In the genomic region with DNA sequence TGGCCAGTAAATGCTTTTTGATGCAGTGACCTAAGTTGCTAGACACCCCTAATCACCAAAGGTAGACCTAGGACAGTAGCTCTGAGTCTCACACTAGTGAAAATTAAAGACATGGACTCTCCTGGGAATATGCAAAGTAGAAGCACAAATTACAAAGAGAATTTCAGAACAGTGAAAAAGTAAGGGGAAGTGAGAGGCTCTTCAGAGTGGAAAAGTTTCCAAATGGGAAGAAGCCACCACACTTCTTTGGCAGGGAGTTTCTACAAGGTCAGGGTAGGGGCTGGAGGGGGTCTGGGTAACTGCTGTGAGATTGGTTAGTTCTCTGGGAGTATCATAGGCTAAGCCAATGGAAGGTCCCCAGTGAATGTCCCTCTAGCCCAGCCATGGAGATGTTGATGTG, we compare ENCODE assay signal across 26 mouse cellular contexts. TPM values are rescaled to one million over a fixed set of nuclear protein-coding genes. Genes with fewer than 3 reads are reported as not detected.
DNase-seq lines count a peak whose midpoint lies in the region; ATAC-seq and TF ChIP-seq lines count a peak whose summit lies in the region.
"Had no signal": no experiment of that assay in that cellular context is flagged by ENCODE, and none has a peak within 500 bp of the region (broad histone marks: within the 10 kb centered on the region; RNA-seq: fewer than 3 reads in every experiment).

No protein-coding gene starts in this region.

- no peak overlapping the region for H3K27ac ChIP-seq in CH12.LX (ENCODE audit: insufficient read depth, low read depth)
- H3K27ac ChIP-seq: embryonic facial prominence, embryonic 13.5 days; embryonic facial prominence, embryonic 15.5 days; forebrain, embryonic 10.5 days; forebrain, embryonic 12.5 days had no signal

- no peaks in the 10 kb centered on the region for H3K79me2 ChIP-seq in CH12.LX (replicated peaks; ENCODE audit: control insufficient read depth, extremely low read depth, insufficient read depth, poor library complexity, severe bottlenecking)

- ATAC-seq in common myeloid progenitor, adult 5-6 weeks (replicated peaks; ENCODE audit: low read depth, poor library complexity, severe bottlenecking) = 0 out of 2 replicates have a peak, but pooled peaks have one; percentile 15
- peak; percentile 51 for ATAC-seq in megakaryocyte, adult 5-6 weeks (ENCODE audit: poor library complexity, severe bottlenecking)
- ATAC-seq: activated CD4-positive, CD25-positive, alpha-beta regulatory T cell, adult 4 months; forebrain, embryonic 14.5 days; forebrain, embryonic 16.5 days; Patski had no signal

- no peak for TF ChIP-seq CTCF in CH12.LX (conservative IDR thresholded peaks at IDR 0.05 in 1 of 2, IDR thresholded peaks at IDR 0.05 in 1 of 2; ENCODE audit: low read depth in 2 of 2, low read length in 2 of 2)

- no peak for TF ChIP-seq POLR2A in CH12.LX (IDR thresholded peaks at IDR 0.05; ENCODE audit: low read depth, low read length)

- peak; percentile 88 for TF ChIP-seq EP300 in CH12.LX (IDR thresholded peaks at IDR 0.05; ENCODE audit: low read length)

- dilution Hi-C loops in CH12.LX (cut with MboI; ENCODE audit: extremely low pct_ligation_motif_present, extremely low pct_unique_long_range_greater_than_20kb, low sequenced_read_pairs) = no loop called here

- H3K4me3 ChIP-seq in CH12.LX (replicated peaks in 1 of 3; ENCODE audit: low read depth in 2 of 3, low read length in 2 of 3, poor library complexity in 1 of 3) = no peak overlapping the region
- H3K4me3 ChIP-seq: embryonic facial prominence, embryonic 13.5 days; embryonic facial prominence, embryonic 15.5 days; erythroblast, embryonic 14.5 days; forebrain, embryonic 10.5 days; forebrain, embryonic 12.5 days had no signal

- DNase-seq in CH12.LX (ENCODE audit: extremely low read depth) = peak; percentile 54
- DNase-seq in splenic B cell, adult 2 months (ENCODE audit: low read depth, low spot score) = peak; percentile 2
- DNase-seq in gastrocnemius, postnatal 36 days = no peak
- no peak for DNase-seq in right cerebral cortex, postnatal 14 days
- DNase-seq in urinary bladder, postnatal 10 days (ENCODE audit: low spot score) = no peak
- DNase-seq: adrenal gland, adult 8-10 months; adrenal gland, postnatal 14 days; adrenal gland, postnatal 36 days; cerebellum, adult 11-12 months; cerebellum, adult 2 months; cerebellum, adult 9-10 months; cerebellum, postnatal 10 days; cerebellum, postnatal 25 days; embryo, embryonic 11 days had no signal

- no peak overlapping the region for H3K9ac ChIP-seq in CH12.LX (ENCODE audit: insufficient read depth, low read depth)
- H3K9ac ChIP-seq: embryonic facial prominence, embryonic 13.5 days; embryonic facial prominence, embryonic 15.5 days; forebrain, embryonic 12.5 days had no signal

- TF ChIP-seq RAD21 in CH12.LX (IDR thresholded peaks at IDR 0.05; ENCODE audit: low read depth, low read length) = no peak

- no peaks in the 10 kb centered on the region for H3K27me3 ChIP-seq in CH12.LX (replicated peaks)
- no peaks in the 10 kb centered on the region for H3K27me3 ChIP-seq in splenic B cell, adult 2 months (ENCODE audit: control insufficient read depth, insufficient read depth, low read length, poor library complexity, severe bottlenecking)
- H3K27me3 ChIP-seq: embryonic facial prominence, embryonic 13.5 days; embryonic facial prominence, embryonic 15.5 days; forebrain, embryonic 12.5 days; Patski had no signal

- no peak overlapping the region for H3K4me2 ChIP-seq in CH12.LX (ENCODE audit: insufficient read depth, low read depth, poor library complexity, severe bottlenecking)
- H3K4me2 ChIP-seq: embryonic facial prominence, embryonic 13.5 days; embryonic facial prominence, embryonic 15.5 days; forebrain, embryonic 12.5 days had no signal

- no peaks in the 10 kb centered on the region for H3K9me3 ChIP-seq in CH12.LX (replicated peaks; ENCODE audit: low read length)
- H3K9me3 ChIP-seq: embryonic facial prominence, embryonic 13.5 days; embryonic facial prominence, embryonic 15.5 days; forebrain, embryonic 10.5 days; forebrain, embryonic 12.5 days; G1E had no signal

- intact Hi-C loops in gastrocnemius, postnatal 36 days (cut with DNase I) = no loop called here

- no peaks in the 10 kb centered on the region for H3K36me3 ChIP-seq in CH12.LX (replicated peaks in 1 of 2; ENCODE audit: control insufficient read depth in 1 of 2, insufficient read depth in 1 of 2, low read length in 1 of 2)
- H3K36me3 ChIP-seq in splenic B cell, adult 2 months (ENCODE audit: control insufficient read depth, insufficient read depth, low read length, poor library complexity, severe bottlenecking) = no peaks in the 10 kb centered on the region
- H3K36me3 ChIP-seq: embryonic facial prominence, embryonic 13.5 days; embryonic facial prominence, embryonic 15.5 days; forebrain, embryonic 10.5 days; forebrain, embryonic 12.5 days; G1E had no signal

- peaks cover 2 to 57% of the 10 kb centered on the region in 2 experiments; a peak in 3 of 4 replicates for H3K4me1 ChIP-seq in CH12.LX (ENCODE audit: control insufficient read depth in 1 of 2, insufficient read depth in 2 of 2)
- H3K4me1 ChIP-seq: embryonic facial prominence, embryonic 13.5 days; embryonic facial prominence, embryonic 15.5 days; forebrain, embryonic 10.5 days; forebrain, embryonic 12.5 days had no signal

- in situ Hi-C loops in CH12.LX (cut with MboI; ENCODE audit: low pct_ligation_motif_present, low pct_unique_long_range_greater_than_20kb, low sequenced_read_pairs) = no loop called here

TF ChIP-seq in CH12.LX, 34 proteins besides CTCF, POLR2A, EP300 and RAD21:
- TF ChIP-seq ETS1 (conservative IDR thresholded peaks at IDR 0.05; ENCODE audit: low read depth, low read length) (0 out of 2 replicates have a peak, but pooled peaks have one; percentile 18), ZNF384 (IDR thresholded peaks at IDR 0.05; ENCODE audit: low read depth, low read length) (no peak), IRF4 (IDR thresholded peaks at IDR 0.05; ENCODE audit: low read depth, low read length) (peak; percentile 81), USF2 (conservative IDR thresholded peaks at IDR 0.05; ENCODE audit: low read depth, low read length) (no peak), MXI1 (IDR thresholded peaks at IDR 0.05; ENCODE audit: low read depth, low read length) (no peak), CHD1 (IDR thresholded peaks at IDR 0.05; ENCODE audit: low read depth, low read length) (no peak), UBTF (IDR thresholded peaks at IDR 0.05; ENCODE audit: low read depth, low read length) (no peak), TCF12 (IDR thresholded peaks at IDR 0.05; ENCODE audit: low read depth, low read length) (no peak), MAFK (IDR thresholded peaks at IDR 0.05; ENCODE audit: insufficient replicate concordance, low read length) (no peak), GABPA (IDR thresholded peaks at IDR 0.05; ENCODE audit: insufficient replicate concordance, low read depth, low read length) (no peak), TBP (conservative IDR thresholded peaks at IDR 0.05; ENCODE audit: low read depth, low read length) (no peak), SMC3 (IDR thresholded peaks at IDR 0.05; ENCODE audit: low read depth, low read length) (no peak), JUN (IDR thresholded peaks at IDR 0.05; ENCODE audit: insufficient read depth, low read depth, low read length) (no peak), MAX (IDR thresholded peaks at IDR 0.05; ENCODE audit: low read length) (no peak), SIN3A (IDR thresholded peaks at IDR 0.05; ENCODE audit: low read length) (no peak), POLR2AphosphoS2 (IDR thresholded peaks at IDR 0.05; ENCODE audit: low read depth, low read length) (no peak), E2F4 (IDR thresholded peaks at IDR 0.05; ENCODE audit: insufficient replicate concordance, low read depth, low read length) (no peak)

RNA-seq across cellular contexts. Expression of a gene that starts 13.8 kb away (rescaled TPM):
- total RNA-seq in CH12.LX (2012; rRNA removed) = 0.08 TPM in 2 replicates
- 0.08 and 0.43 TPM in 2 replicates for total RNA-seq in CH12.LX (2014; rRNA removed)
- 0.14 and 0.20 TPM in 2 replicates for polyA plus RNA-seq in CH12.LX (2012; ENCODE audit: insufficient read length, low read depth)
- not detected in 2 replicates for total RNA-seq in common myeloid progenitor, adult 5-6 weeks (2017)
- total RNA-seq in megakaryocyte, adult 5-6 weeks (2015) = 0.22 and 0.52 TPM in 2 replicates
- total RNA-seq in megakaryocyte, adult 5-6 weeks (2017) = 0.08 and 0.15 TPM in 2 replicates
- under 1 TPM; 0.12 to 0.15 TPM for total RNA-seq in gastrocnemius, postnatal 36 days (2021)
- polyA plus RNA-seq: activated CD4-positive, CD25-positive, alpha-beta regulatory T cell, adult 4 months; erythroblast, embryonic 14.5 days; forebrain, embryonic 10.5 days; G1E had no signal

Comparison
In these comparisons a context has a peak if more than half of its experiments do, and no peak if none do; other contexts are left out.
1. DNase-seq: peak in CH12.LX (single experiment) and splenic B cell, adult 2 months (single experiment); none in gastrocnemius, postnatal 36 days (0 of 2), right cerebral cortex, postnatal 14 days (single experiment) and urinary bladder, postnatal 10 days (single experiment).